Mouse (Mus musculus) kidney, adult 2 months (tissue): Measurements from ENCODE around the gene Syp.

Experiments used
- CTCF ChIP-seq: fragments of 200-500 bp; conservative IDR thresholded peaks from 2 replicates; pipeline ENCODE4 v1.5.1; 2011; ENCODE audit warnings: low read depth, mild to moderate bottlenecking, control low read depth, low read length, moderate library complexity, mixed read lengths; ENCODE audit not compliant: insufficient read depth, insufficient read length
- POLR2A ChIP-seq: fragments of 200-500 bp; IDR thresholded peaks from one replicate; pipeline ENCODE4 v1.6.1; 2011; ENCODE audit warnings: low read depth, low read length, control low read depth

DNA sequence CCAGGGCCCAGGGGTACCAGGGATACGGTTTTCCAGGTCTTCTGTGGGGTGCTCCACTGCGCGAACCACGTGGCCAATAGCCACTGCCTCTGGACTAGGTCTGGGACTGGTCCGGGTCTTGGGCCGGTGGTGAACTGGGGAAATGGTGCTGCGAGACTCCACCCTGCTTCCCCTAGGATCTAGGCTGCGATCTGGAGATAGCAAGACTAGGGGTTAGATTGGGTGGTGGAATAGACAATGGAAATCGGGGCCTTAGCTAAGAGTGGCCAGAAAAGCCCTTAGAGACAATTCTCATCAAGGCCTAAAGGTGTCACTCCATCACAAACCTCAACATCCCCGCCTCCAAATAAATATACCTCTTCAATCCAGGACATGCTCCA lies 36.7 kb downstream of the Syp start:
- no peak for TF ChIP-seq CTCF
- no peak for TF ChIP-seq POLR2A
